Mouse (Mus musculus): ENCODE data around the gene Cdh1.
A peak's percentile ranks its signal among the peaks of the same experiment; 100 is the strongest.

Cdh1 gene

DNA sequence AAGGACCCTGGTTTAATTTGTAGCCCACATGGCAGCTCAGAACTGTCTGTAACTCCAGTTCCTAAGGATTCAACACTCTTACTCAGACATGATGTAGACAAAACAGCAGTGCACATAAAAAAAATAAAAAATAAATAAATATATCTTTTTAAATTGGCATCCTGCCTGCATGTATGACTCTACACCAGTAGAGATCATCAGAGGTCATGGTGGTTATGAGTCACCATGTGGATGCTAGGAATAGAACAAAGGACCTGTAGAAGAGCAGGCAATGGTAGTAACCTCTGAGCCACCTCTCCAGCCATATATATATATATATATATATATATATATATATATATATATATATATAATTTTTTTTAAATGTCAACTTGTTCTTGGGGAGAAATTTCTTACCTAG is 52.9 kb downstream of the Cdh1 start:
- no peak for DNase-seq (ENCODE audit: low spot score in 2 of 2)

DNA sequence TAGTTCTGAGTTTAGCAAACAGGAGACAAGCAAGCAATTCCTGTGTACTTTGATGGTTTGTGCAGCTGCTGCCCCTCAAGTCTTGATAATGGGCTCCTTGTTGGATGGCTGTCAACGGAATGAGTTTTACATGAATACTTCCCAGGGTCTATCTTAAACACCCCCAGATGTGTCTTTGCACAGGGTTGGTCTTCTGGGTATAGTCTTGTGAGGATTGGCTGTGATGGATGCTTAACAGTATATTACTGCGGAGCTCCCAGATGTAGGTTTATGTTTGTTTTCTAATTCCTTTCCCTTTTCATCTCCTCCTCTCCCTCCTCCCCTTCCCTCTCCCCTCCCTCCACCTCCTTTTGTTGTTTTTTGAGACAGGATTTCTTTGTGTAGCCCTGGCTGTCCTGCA is 69.6 kb downstream of the Cdh1 start:
- no peak for DNase-seq (ENCODE audit: low spot score in 2 of 2)

DNA sequence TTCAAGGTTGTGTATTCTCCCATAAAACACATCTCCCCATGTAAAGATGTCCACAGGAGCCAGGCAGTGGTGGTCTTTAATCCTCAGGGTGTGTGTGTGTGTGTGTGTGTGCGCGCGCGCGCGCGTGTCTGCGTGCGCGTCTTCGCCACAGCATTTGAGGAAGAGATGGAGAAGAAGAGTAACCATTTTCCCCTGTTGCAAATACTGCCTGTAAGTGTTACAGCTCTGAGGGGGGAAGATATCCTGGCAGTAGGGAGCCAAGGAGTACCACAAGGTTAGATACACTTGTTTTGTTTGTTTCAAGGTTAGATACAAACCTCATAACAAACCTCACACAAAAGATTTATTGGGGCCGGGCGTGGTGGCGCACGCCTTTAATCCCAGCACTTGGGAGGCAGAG is 71.2 kb downstream of the Cdh1 start:
- no peak for DNase-seq (ENCODE audit: low spot score in 2 of 2)

DNA sequence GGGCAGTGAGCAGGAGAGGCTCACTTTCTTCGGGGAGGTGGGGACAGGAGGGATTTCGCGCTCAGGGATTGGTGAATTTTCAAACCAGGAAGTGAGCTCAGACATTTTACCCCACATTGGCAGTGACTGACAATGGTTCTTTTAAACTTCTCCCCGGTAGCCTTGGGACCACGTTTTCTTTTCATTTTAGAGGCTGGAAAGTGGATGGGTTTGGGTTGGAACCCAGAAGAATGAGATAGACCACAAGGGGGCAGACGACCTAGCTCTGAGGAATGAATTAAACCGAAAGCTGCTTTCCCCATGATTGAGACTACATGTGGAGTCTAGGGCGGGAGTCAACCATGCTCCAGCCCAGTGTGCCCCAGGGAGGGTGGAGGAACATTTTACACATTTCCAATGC is 71.7 kb downstream of the Cdh1 start:
- no peak for DNase-seq (ENCODE audit: low spot score in 2 of 2)

DNA sequence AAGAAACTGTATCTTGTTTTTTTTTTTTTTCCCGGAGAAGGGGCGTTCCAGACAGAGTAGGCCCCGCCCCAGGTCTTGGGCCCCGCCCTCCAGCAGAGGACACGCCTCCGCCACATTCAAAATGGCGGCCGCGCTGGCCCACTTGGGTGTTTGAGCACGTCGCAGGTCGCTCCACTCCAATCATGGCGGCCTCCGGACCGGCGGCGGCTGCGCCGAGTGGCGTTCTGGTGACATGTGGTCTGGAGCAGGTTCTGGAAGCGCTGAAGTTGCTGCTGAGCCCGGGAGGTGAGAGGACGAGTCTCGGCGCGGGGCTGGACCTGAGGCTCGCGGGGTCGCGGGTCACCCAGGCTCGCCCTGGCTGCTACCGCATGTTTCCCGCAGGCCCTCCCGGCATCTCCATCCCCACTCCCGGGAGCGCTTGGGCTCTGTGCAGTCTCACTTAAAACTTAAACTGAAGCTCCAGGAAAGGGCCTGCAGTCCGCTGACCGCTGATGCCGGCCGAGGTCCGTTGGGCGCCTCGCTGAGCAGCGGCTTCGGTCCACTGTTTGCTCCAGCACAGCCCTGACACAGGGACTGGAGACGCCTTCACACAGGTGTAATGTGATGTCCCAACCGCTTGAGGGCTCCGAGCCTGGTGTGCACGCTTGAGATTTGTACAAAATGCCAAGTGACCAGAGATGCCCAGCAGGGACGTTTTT is 80.0 kb downstream of the Cdh1 start, which contains the start of gene Tango6:
Tango6 (plus strand) TSS at position 98 of the 698 bp plus-strand sequence.
- DNase-seq (ENCODE audit: low spot score in 2 of 2) = peak; percentile 82 to 89

DNA sequence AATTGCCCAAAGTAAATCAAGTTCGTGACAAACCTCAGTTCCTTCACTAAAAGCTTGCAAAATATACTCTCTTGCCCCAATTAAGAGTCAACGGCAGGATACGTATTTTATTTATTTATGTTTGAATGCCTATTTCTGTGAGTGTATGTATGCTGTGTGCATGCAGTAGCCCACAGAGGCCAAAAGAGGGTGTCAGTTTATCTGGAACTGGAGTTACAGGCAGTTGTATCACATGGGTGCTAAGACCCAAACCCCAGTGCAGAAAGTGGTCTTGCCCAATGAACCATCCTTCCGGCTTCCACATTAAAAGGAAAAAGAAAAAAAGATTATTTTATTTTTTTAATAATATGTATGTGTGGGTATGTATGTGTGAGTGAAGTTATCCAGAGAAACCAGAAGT is 81.2 kb downstream of the Cdh1 start:
- no peak for DNase-seq (ENCODE audit: low spot score in 2 of 2)

DNA sequence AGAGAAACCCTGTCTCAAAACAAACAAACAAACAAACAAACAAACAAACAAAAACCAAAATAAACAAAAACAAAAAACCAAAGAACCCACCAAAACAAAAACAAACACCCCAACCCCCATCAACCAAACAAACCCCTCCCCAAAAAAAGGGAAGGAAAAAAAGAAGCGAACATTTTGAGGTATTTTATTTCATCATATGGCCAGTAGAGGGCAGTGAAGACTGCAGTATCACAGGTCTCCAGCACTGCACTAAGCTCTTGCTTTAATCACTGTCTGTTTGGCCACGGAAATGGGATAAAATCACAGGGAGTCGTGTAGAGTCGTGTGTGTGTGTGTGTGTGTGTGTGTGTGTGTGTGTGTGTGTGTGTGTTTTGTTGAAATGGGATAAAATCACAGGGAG is 84.3 kb downstream of the Cdh1 start:
- DNase-seq (ENCODE audit: low spot score in 2 of 2) = no peak

DNA sequence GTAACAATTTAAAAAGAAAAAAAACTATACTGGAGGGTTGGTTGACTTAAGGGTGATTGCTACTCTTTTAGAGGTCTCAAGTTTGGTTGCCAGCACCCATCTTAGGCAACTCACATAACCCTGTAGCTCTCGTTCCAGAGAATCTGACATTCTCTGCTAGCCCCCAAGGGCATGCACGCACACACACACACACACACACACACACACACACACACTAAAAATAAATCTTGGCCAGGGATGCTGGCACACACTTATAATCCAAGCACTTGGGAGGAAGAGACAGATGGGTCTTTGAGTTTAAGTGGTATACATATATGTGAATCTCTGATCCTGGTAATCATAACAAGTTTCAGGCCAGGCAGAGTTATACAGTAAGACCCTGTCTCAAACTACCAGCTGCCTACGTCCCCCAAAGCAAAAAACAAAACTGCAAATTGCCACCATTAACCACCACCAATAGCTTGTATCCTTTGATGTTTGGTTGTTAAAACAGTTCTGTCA is 94.6 kb downstream of the Cdh1 start:
- DNase-seq (ENCODE audit: low spot score in 2 of 2) = no peak

DNA sequence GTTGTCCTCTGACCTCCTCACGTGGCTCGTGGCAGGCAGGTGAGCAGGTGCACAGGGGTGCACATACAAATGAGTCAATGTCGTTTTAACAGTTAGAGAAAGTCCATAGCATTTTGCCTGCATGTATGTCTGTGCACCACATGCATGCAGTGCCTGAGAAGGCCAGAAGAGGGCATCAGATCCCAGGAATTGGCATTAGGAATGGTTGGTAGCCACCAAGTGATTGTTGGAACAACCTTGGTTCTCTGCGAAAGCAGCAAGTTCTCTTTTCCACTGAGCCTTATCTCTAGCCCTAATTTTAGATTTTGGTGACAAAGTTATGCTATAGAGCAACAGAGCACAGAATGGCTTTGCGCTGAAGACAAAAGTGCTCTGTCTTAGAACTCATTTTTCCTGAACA is 96.4 kb downstream of the Cdh1 start:
- peak; percentile 27 to 50 for DNase-seq (ENCODE audit: low spot score in 2 of 2)

DNA sequence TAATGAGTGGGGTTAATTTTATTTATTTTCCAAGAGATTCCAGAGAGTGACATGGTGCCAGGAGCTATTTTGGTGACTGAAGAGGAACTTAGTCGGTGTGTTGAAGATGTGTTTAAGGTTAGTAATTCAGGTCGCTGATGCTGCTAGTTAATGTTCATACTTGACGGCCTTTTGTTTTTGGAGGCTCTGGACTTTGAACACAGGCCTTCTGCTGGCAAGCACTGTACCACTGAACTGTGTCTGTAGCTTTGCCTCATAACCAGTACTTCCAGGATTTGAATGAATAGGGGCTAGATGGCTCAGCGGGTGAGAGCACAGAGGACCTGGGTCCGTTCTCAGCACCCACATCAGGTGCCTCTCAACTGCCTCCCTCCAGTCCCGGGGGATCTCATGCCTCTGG is 97.0 kb downstream of the Cdh1 start:
- no peak for DNase-seq (ENCODE audit: low spot score in 2 of 2)

DNA sequence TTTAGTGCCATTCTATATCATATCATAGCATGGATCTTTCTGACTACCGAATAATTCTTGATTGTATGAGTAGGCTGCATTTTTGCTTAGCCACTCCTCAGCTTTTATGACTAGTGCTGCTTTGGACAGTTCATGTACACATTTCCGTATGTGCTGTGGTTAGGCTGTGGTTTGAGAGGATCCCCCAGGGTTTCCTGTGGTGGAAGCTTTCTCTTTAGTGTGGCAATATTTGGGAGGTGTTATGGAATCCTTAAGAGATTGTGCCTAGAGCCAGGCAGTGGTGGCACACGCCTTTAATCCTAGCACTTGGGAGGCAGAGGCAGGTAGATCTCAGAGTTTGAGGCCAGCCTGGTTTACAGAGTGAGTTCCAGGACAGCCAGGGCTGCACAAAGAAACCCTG is 98.2 kb downstream of the Cdh1 start:
- no peak for DNase-seq (ENCODE audit: low spot score in 2 of 2)

DNA sequence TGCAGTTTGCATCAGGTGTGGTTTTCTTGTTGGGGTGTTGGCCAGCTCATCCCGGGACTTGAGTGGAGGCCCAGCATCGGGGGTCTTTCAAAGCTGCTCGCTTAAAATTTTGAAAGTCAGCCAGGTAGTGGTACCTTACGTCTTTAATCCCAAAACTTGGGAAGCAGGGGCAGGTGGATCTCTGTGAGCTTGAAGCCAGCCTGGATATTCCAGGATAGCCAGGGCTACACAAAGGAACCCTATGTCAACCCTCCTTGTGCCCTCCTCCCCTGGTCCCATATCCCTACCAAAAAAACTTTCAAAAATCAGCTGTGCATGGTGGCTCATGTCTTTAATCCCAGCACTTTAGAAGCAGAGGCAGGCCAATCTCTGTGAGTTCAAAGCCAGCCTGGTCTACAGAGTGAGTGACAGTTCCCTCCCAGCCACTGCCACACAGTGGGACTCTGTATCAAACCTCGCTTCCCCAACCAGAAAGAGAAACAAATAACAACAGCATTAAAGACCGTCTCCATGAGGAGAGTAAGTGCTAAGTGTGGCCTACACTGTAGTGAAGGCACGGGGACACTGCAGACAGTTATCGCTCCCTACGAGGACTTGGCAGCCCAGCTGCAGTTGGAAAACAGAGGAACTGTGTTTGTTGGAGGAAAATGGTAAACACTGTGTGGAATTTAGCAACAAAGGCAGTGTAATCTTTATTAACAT is 101.2 kb downstream of the Cdh1 start:
- no peak for DNase-seq (ENCODE audit: low spot score in 2 of 2)

DNA sequence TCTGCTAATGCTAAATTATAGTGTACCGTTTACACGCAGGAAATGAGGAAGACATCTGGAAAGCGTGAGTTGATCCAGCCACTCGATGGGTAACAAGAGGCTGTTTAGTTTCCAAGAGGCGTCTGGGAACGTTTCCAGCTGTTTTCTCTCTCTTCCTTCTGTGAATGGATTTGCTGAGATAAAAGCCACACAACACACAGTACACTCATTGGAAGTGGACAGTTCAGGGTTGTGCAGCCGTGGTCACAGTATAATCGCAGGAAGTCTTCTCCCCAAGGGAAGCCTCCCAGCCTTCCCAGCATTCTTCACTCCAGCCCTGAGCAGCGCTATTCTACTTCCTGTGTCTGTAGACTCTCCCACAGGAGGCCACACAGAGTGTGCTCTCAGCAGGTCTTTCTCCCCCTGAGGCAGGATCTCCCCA is 101.8 kb downstream of the Cdh1 start:
- DNase-seq (ENCODE audit: low spot score in 2 of 2) = no peak

DNA sequence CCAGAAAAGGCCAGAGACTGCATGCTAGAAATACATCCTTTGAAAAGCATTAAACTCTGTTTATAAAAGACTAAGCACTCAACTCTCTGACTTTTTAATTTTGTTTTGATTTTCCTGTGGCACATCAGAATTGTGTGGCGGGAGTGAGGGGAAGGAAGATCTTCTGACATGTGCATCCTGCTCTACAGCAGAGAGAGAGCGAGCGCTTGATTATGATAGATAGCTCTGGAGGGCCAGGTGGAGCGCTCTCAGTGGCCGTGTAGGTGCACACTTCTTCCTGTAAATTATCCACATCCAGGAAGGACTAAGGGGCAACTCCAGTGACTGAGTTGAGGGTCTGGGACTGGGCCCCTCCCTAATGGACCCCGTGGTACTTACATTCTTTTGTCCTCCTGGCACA is 103.0 kb downstream of the Cdh1 start:
- DNase-seq (ENCODE audit: low spot score in 2 of 2) = no peak

DNA sequence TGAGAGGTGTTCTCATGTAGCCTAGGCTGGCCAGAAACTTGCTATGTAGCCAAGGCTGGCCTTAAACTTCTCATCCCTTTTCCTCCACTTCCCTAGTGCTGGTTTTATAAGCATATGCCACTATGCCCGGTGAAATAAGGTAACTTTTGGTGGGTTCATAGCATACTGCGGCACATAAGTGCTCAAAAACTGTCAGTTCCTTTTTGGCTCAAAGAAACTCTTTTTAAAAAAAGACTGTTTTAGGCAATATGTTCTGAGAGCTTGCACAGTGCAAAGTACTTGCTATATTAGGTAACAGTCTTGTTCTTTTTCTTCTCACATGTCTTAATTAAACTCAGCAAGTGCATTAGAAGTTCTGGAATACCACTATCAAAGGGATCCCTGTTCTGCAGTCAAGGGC is 106.9 kb downstream of the Cdh1 start:
- no peak for DNase-seq (ENCODE audit: low spot score in 2 of 2)

DNA sequence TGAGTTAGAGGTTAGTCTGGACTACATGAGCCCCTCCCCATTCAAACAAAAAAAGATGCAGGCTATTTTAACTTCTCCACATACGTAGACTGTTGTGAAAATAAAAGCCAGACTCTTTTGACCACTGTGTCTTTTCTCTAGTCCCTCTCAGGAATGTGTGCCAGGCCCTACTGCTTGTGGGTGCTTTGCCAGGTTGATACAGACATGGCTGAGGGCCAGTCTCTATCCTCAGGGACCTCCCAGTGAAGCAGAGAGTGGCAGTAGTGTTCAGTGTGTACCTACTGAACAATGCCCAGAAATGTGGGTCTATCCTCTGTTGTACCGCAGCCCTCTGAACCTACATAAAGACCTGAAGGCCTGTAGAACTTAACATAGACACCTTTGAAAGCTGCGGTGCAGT is 109.3 kb downstream of the Cdh1 start:
- DNase-seq (ENCODE audit: low spot score in 2 of 2) = no peak

DNA sequence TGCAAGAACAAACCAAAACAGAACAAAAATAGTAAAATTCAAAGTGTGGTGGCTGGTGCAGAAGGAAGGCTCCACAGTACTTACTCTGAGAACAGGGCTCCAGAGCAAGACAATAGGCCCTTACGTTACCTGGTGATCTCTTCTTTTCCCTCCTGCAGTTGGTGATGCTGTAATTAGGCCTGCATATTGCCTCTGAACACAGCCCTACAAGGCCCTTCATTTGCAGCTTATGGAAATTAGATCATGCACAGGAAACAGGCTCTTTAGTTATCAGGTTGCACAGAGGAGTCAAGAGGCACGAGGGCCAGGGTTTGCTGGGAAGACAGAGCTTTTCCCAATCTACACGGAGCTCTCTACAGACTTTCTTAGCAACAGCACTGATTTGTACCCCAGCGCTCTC is 111.1 kb downstream of the Cdh1 start:
- no peak for DNase-seq (ENCODE audit: low spot score in 2 of 2)

DNA sequence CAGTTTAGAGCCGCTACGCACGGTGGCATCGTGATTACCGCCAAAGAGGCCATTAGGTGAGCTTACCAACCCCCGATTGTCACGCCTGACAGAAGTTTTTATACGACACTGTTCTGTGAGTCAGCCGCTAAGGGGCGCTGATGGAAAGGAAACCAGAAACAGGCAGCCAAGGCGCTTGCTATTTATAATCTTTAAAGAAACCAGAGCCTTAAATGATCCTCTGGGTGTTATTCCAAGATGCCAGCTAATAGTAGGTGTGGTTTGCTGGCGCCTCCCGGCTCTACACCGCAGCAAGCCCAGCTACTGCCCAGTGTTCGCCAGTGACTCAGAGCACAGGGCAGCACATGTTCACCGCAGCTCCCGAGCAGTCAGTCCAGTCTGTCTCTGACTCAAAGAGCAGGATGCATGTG is 114.9 kb downstream of the Cdh1 start:
- peak; percentile 21 to 42 for DNase-seq (ENCODE audit: low spot score in 2 of 2)

All from spleen, postnatal 14 days (tissue).